8 mouse cellular contexts compared by ENCODE assay signal in the genomic region with DNA sequence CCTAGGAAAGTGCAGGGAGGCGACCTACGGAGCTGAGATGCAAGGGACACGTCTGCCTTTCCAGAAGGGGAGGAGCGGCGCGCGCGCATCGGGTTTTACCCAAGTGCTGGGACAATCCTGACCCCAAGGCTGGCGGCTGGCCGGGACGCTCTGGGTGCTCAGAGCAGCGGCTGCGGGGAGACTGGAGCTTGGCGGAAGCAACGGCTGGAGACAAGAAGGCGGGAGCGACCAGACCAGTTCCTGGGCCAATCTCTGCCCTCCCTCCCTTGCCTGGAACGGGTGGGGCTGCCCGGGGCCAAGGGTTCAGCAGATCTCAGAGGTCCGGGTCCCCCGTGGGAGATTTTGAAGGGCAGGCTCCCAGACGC. TPM values are rescaled to one million over a fixed set of nuclear protein-coding genes. Genes with fewer than 3 reads are reported as not detected.
DNase-seq lines count a peak whose midpoint lies in the region; ATAC-seq lines count a peak whose summit lies in the region.

Acot11 (minus strand) TSS at position 89 of the 365 bp plus-strand sequence.

- H3K36me3 ChIP-seq in neural tube, embryonic 11.5 days (ENCODE audit: control insufficient read depth, insufficient read depth, low read length) = no peaks in the 10 kb centered on the region
- no peaks in the 10 kb centered on the region for H3K36me3 ChIP-seq in embryonic facial prominence, embryonic 12.5 days
- no peaks in the 10 kb centered on the region for H3K36me3 ChIP-seq in heart, embryonic 14.5 days (ENCODE audit: control insufficient read depth, insufficient read depth, low read length)
- H3K36me3 ChIP-seq in kidney, embryonic 16.5 days (ENCODE audit: insufficient read depth, low read length) = no peaks in the 10 kb centered on the region
- peaks cover 8% of the 10 kb centered on the region; the same call in 1 of the 2 replicates for H3K36me3 ChIP-seq in liver, embryonic 15.5 days (replicated peaks)
- H3K36me3 ChIP-seq in neural tube, embryonic 12.5 days = no peaks in the 10 kb centered on the region

- 7% methylated on average over 23 of the region's 23 CpGs for WGBS in neural tube, embryonic 11.5 days
- 4% methylated on average over 23 of the region's 23 CpGs for WGBS in embryonic facial prominence, embryonic 12.5 days
- under 1% methylated on average over 23 of the region's 23 CpGs for WGBS in heart, embryonic 14.5 days
- WGBS in kidney, embryonic 16.5 days = 2% methylated on average over 23 of the region's 23 CpGs
- 2% methylated on average over 23 of the region's 23 CpGs for WGBS in liver, embryonic 15.5 days (ENCODE audit: insufficient replicate concordance)
- 6% methylated on average over 23 of the region's 23 CpGs for WGBS in neural tube, embryonic 12.5 days

- peak within 1 kb of the TSS; percentile 4; the same call in 1 of the 2 replicates for H3K4me3 ChIP-seq in neural tube, embryonic 11.5 days (ENCODE audit: low read depth, low read length)
- peak within 1 kb of the TSS; percentile 24 for H3K4me3 ChIP-seq in embryonic facial prominence, embryonic 12.5 days
- peak within 1 kb of the TSS; percentile 34 to 37 for H3K4me3 ChIP-seq in heart, embryonic 14.5 days (ENCODE audit: control insufficient read depth in 1 of 2, insufficient read depth in 1 of 2, low read depth in 1 of 2, low read length in 2 of 2)
- H3K4me3 ChIP-seq in kidney, embryonic 16.5 days (ENCODE audit: low read length) = peak within 1 kb of the TSS; percentile 32
- peak within 1 kb of the TSS; percentile 76 for H3K4me3 ChIP-seq in liver, embryonic 15.5 days (replicated peaks)
- H3K4me3 ChIP-seq in neural tube, embryonic 12.5 days = no peak within 1 kb of the TSS

- H3K27me3 ChIP-seq in neural tube, embryonic 11.5 days (ENCODE audit: control insufficient read depth, insufficient read depth, low read length) = peaks cover 4% of the 10 kb centered on the region; the same call in 1 of the 2 replicates
- 0 out of 2 replicates have a peak, but pooled peaks cover 4% of the 10 kb centered on the region for H3K27me3 ChIP-seq in embryonic facial prominence, embryonic 12.5 days
- H3K27me3 ChIP-seq in heart, embryonic 14.5 days (ENCODE audit: control insufficient read depth, insufficient read depth, low read length) = peaks cover 3% of the 10 kb centered on the region
- H3K27me3 ChIP-seq in kidney, embryonic 16.5 days (ENCODE audit: insufficient read depth, low read length) = no peaks in the 10 kb centered on the region
- no peaks in the 10 kb centered on the region for H3K27me3 ChIP-seq in liver, embryonic 15.5 days
- peaks cover 6% of the 10 kb centered on the region for H3K27me3 ChIP-seq in neural tube, embryonic 12.5 days (replicated peaks)

- peak; percentile 49 for DNase-seq in neural tube, embryonic 11.5 days (ENCODE audit: low spot score)
- no peak for DNase-seq in neural tube, embryonic 10.5 days (ENCODE audit: extremely low spot score, low spot score)
- DNase-seq in right cerebral cortex, adult 2 months (ENCODE audit: low spot score in 2 of 2) = no peak

- H3K27ac ChIP-seq in neural tube, embryonic 11.5 days (ENCODE audit: low read depth, low read length) = no peak within 1 kb of the TSS
- no peak within 1 kb of the TSS for H3K27ac ChIP-seq in embryonic facial prominence, embryonic 12.5 days
- no peak within 1 kb of the TSS; a peak in 1 of 4 replicates for H3K27ac ChIP-seq in heart, embryonic 14.5 days (replicated peaks in 1 of 2; ENCODE audit: control insufficient read depth in 1 of 2, insufficient read depth in 1 of 2, low read depth in 2 of 2, low read length in 2 of 2)
- no peak within 1 kb of the TSS for H3K27ac ChIP-seq in kidney, embryonic 16.5 days (ENCODE audit: low read length)
- H3K27ac ChIP-seq in liver, embryonic 15.5 days (replicated peaks) = peak within 1 kb of the TSS; percentile 90
- H3K27ac ChIP-seq in neural tube, embryonic 12.5 days = no peak within 1 kb of the TSS

- H3K4me1 ChIP-seq in neural tube, embryonic 11.5 days (ENCODE audit: control insufficient read depth, insufficient read depth, low read length) = no peaks in the 10 kb centered on the region
- H3K4me1 ChIP-seq in embryonic facial prominence, embryonic 12.5 days = peaks cover 5% of the 10 kb centered on the region; the same call in 1 of the 2 replicates
- peaks cover 10 to 12% of the 10 kb centered on the region in 2 experiments; a peak in 3 of 4 replicates for H3K4me1 ChIP-seq in heart, embryonic 14.5 days (ENCODE audit: control insufficient read depth in 2 of 2, insufficient read depth in 2 of 2, low read length in 2 of 2)
- peaks cover 10% of the 10 kb centered on the region for H3K4me1 ChIP-seq in kidney, embryonic 16.5 days (ENCODE audit: insufficient read depth, low read length)
- peaks cover 62% of the 10 kb centered on the region for H3K4me1 ChIP-seq in liver, embryonic 15.5 days (replicated peaks)
- peaks cover 7% of the 10 kb centered on the region for H3K4me1 ChIP-seq in neural tube, embryonic 12.5 days

- peak within 1 kb of the TSS; percentile 15 for H3K4me2 ChIP-seq in neural tube, embryonic 11.5 days (ENCODE audit: low read depth)
- H3K4me2 ChIP-seq in embryonic facial prominence, embryonic 12.5 days (replicated peaks) = peak within 1 kb of the TSS; percentile 44
- peak within 1 kb of the TSS; percentile 66 for H3K4me2 ChIP-seq in heart, embryonic 14.5 days (ENCODE audit: low read length)
- H3K4me2 ChIP-seq in kidney, embryonic 16.5 days (replicated peaks; ENCODE audit: low read depth, low read length) = peak within 1 kb of the TSS; percentile 56
- H3K4me2 ChIP-seq in liver, embryonic 15.5 days = peak within 1 kb of the TSS; percentile 83
- H3K4me2 ChIP-seq in neural tube, embryonic 12.5 days (replicated peaks) = peak within 1 kb of the TSS; percentile 50

- H3K9me3 ChIP-seq in neural tube, embryonic 11.5 days (ENCODE audit: control insufficient read depth, low read length) = no peaks in the 10 kb centered on the region
- no peaks in the 10 kb centered on the region for H3K9me3 ChIP-seq in embryonic facial prominence, embryonic 12.5 days
- no peaks in the 10 kb centered on the region for H3K9me3 ChIP-seq in heart, embryonic 14.5 days (ENCODE audit: control insufficient read depth, low read length)
- H3K9me3 ChIP-seq in kidney, embryonic 16.5 days (ENCODE audit: low read length) = no peaks in the 10 kb centered on the region
- no peaks in the 10 kb centered on the region for H3K9me3 ChIP-seq in liver, embryonic 15.5 days (replicated peaks)
- no peaks in the 10 kb centered on the region for H3K9me3 ChIP-seq in neural tube, embryonic 12.5 days

- ATAC-seq in neural tube, embryonic 11.5 days (ENCODE audit: insufficient read depth, low FRiP score, low TSS enrichment) = no peak
- 0 out of 2 replicates have a peak, but pooled peaks have one; percentile 10 for ATAC-seq in embryonic facial prominence, embryonic 12.5 days (ENCODE audit: insufficient number of reproducible peaks, insufficient read depth, low FRiP score, low TSS enrichment)
- ATAC-seq in heart, embryonic 14.5 days (ENCODE audit: insufficient number of reproducible peaks, insufficient read depth, low FRiP score, low read depth) = 0 out of 2 replicates have a peak, but pooled peaks have one; percentile 10
- ATAC-seq in kidney, embryonic 16.5 days (ENCODE audit: low FRiP score, low TSS enrichment) = peak; percentile 47
- peak; percentile 64 for ATAC-seq in liver, embryonic 15.5 days (ENCODE audit: insufficient read depth)
- ATAC-seq in neural tube, embryonic 12.5 days (ENCODE audit: low FRiP score, low read depth) = no peak

- H3K9ac ChIP-seq in neural tube, embryonic 11.5 days (ENCODE audit: low read length) = peak within 1 kb of the TSS; percentile 0; the same call in 1 of the 2 replicates
- peak within 1 kb of the TSS; percentile 49 for H3K9ac ChIP-seq in embryonic facial prominence, embryonic 12.5 days
- H3K9ac ChIP-seq in heart, embryonic 14.5 days (ENCODE audit: low read length) = peak within 1 kb of the TSS; percentile 71
- H3K9ac ChIP-seq in kidney, embryonic 16.5 days (replicated peaks; ENCODE audit: low read length) = peak within 1 kb of the TSS; percentile 54
- H3K9ac ChIP-seq in liver, embryonic 15.5 days = peak within 1 kb of the TSS; percentile 87
- H3K9ac ChIP-seq in neural tube, embryonic 12.5 days = 0 out of 2 replicates have a peak within 1 kb of the TSS, but pooled peaks have one; percentile 17

RNA-seq across cellular contexts. Expression of gene Acot11, which starts in this region (rescaled TPM):
- 1.4 and 1.8 TPM in 2 replicates for polyA plus RNA-seq in neural tube, embryonic 11.5 days (2014; fragmentation: Nextera tagmentation; extraction: Ambion mirVana)
- 1.9 and 3.0 TPM in 2 replicates for polyA plus RNA-seq in embryonic facial prominence, embryonic 12.5 days (2016; fragmentation: Nextera tagmentation; extraction: Ambion mirVana)
- polyA plus RNA-seq in heart, embryonic 14.5 days (2014; fragmentation: Nextera tagmentation; extraction: Ambion mirVana) = 5.0 and 6.0 TPM in 2 replicates
- polyA plus RNA-seq in kidney, embryonic 16.5 days (2015; fragmentation: Nextera tagmentation; extraction: Ambion mirVana) = 2.8 and 2.9 TPM in 2 replicates
- 4.7 and 6.4 TPM in 2 replicates for polyA plus RNA-seq in liver, embryonic 15.5 days (2015; fragmentation: Nextera tagmentation; extraction: Ambion mirVana)
- polyA plus RNA-seq in neural tube, embryonic 12.5 days (2016; fragmentation: Nextera tagmentation; extraction: Ambion mirVana) = 1.5 TPM in 2 replicates

Comparison
In these comparisons a context has a peak if more than half of its experiments do, and no peak if none do; other contexts are left out.
1. ATAC-seq: peak in embryonic facial prominence, embryonic 12.5 days (single experiment), heart, embryonic 14.5 days (single experiment), kidney, embryonic 16.5 days (single experiment) and liver, embryonic 15.5 days (single experiment); none in neural tube, embryonic 11.5 days (single experiment) and neural tube, embryonic 12.5 days (single experiment).
2. H3K4me2 ChIP-seq: peak in every context shown above with its lines; median percentile 83 in liver, embryonic 15.5 days; 66 in heart, embryonic 14.5 days; 56 in kidney, embryonic 16.5 days; 50 in neural tube, embryonic 12.5 days; 44 in embryonic facial prominence, embryonic 12.5 days; 15 in neural tube, embryonic 11.5 days.
3. H3K9ac ChIP-seq: peak in every context shown above with its lines; median percentile 87 in liver, embryonic 15.5 days; 71 in heart, embryonic 14.5 days; 54 in kidney, embryonic 16.5 days; 49 in embryonic facial prominence, embryonic 12.5 days; 17 in neural tube, embryonic 12.5 days; 0 in neural tube, embryonic 11.5 days.